Mouse (Mus musculus) gastrocnemius, adult 2 months (tissue): ENCODE data around the gene Csnk2a2. TPM values are rescaled to one million over a fixed set of nuclear protein-coding genes. Genes with fewer than 3 reads are reported as not detected.

Experiments
- DNase-seq: peaks from one replicate; pipeline ENCODE4 v3.0.0; 2022
- H3K27ac ChIP-seq: fragments of 200-600 bp; 2 replicates; pipeline ENCODE4 v1.8.1; 2022; ENCODE audit warnings: mild to moderate bottlenecking
- H3K4me3 ChIP-seq: fragments of 200-600 bp; 2 replicates; pipeline ENCODE4 v1.8.1; 2022; ENCODE audit warnings: mild to moderate bottlenecking, moderate library complexity
- CTCF ChIP-seq: fragments of 200-600 bp; IDR thresholded peaks from 2 replicates; pipeline ENCODE4 v1.8.1; 2022; ENCODE audit warnings: antibody characterized with exemption, mild to moderate bottlenecking, moderate library complexity
- intact Hi-C: fragments of 180-260 bp; cut with DNase I; formaldehyde crosslinking; loops from one replicate; pipeline ENCODE4 v1.15.1; 2025
- total RNA-seq, 2 experiments: library from RNA; stranded (reverse); gene quantifications; 2 replicates each; pipeline ENCODE4 v1.2.3; 2021

The Csnk2a2 gene
- total RNA-seq, 2 experiments from 2014 or later: 23.1 to 23.7 TPM

DNA sequence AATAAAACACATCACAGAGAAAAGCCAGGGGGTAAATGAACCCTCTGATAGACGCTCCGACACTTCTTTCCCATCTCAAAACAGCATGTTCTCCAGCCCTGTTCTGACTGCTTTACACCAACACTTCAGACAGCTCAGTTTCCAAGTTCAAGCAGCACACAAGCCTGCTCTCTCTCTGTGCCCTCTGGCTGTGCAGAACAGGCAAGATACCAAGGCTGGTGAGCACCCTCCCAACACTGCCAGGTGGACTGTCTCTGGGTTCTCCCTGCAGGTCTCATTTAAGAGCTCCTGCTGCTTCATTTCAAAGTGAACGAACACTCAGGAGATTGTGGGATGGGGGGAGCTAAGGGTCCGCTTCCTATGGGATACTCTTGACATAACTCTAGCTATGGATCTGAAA, 56.7 kb downstream of the Csnk2a2 start:
- Histone ChIP-seq H3K4me3 (peak overlapping the region; percentile 99), H3K27ac (peak overlapping the region; percentile 96; the same call in 1 of the 2 replicates)
- DNase-seq: no peak
- TF ChIP-seq CTCF: no peak
- intact Hi-C loops: loop anchor here (2.0 to 10.0 kb wide), 3 partner anchors 50 to 188 kb away; partner anchors contain the start of genes Usb1 and Zfp319

DNA sequence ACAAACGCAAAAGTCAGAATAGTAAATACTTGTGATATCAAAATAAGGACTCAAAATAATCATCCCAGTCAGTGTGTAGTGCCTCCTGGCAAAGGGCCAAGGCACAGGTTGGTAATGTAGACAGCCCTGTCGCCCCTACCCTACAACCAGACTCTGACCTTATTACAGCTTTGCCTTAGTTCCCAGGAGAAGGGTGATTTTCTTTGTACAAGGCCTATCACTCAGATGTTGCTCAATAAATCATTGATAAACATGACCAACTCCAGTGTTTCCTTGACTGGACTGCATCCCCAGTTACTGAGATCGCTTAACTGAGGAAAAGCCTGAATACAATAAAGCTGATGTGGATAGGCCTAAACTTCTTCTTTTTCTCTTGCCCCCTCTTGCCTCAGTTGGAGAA, 57.4 kb downstream of the Csnk2a2 start:
- intact Hi-C loops: loop anchor here (2.0 to 10.0 kb wide), 3 partner anchors 50 to 188 kb away; partner anchors contain the start of genes Usb1 and Zfp319
- Histone ChIP-seq H3K4me3 (no peak overlapping the region), H3K27ac (0 out of 2 replicates have a peak overlapping the region, but pooled peaks have one; percentile 12)
- no peak for TF ChIP-seq CTCF
- no peak for DNase-seq

GRCm38 (mm10) chr8:95429945-95430344, 59.9 kb downstream of the Csnk2a2 start:
- peak; percentile 69 for DNase-seq
- intact Hi-C loops: loop anchor here (2.0 to 10.0 kb wide), 3 partner anchors 83 to 185 kb away; partner anchors contain the start of genes Usb1 and Zfp319
- peak; percentile 66 for TF ChIP-seq CTCF
- peak overlapping the region; percentile 82 for H3K27ac ChIP-seq
- H3K4me3 ChIP-seq: peak overlapping the region; percentile 59

DNA sequence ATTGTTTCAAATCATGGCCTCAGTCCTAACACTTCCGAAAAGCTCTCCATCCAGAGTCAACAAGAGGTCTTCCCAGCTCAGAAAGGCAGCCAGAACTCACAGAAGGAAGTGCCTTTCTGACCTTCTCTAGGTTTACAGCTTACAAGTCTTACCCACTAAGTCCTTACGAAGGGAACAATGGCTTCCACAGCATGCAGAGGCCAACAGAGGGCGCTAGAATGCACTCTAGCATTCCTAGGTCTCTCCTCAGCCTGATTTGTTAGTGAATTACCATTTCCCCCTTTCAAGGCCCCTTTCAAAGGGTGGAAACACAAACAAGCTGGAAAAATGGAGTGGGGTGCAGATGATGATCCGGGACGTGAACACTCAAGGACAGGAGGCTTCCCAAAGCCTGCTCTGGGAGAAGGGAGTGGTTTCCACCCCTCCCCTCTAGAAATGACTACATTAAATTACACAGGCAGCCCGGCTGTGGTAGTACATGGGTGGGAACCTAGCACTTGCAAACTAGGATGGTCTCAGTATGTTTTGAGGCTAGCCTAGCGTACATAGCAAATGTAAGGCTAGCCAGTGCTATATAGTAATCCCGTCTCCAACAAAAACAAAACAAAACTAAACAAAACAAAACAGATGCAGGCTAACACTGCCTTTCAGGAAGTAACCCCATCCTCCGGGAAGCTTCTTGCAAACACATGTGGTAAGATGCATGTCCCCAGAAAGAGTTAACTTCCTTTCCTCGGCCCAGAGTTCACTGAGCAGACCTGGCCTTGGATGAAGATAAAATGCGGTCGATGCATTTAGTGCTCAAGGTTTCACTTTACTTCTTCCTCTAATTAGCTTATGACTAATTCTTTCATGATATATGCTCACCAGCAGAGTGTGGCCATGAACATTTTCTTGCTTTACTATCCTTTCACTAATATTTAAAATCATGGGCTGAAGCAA, 62.0 kb downstream of the Csnk2a2 start:
- peak; percentile 85 for TF ChIP-seq CTCF
- intact Hi-C loops: no loop called here

GRCm38 (mm10) chr8:95426781-95427281, 63.0 kb downstream of the Csnk2a2 start:
- intact Hi-C loops: no loop called here
- peak overlapping the region; percentile 77 for H3K27ac ChIP-seq
- DNase-seq: no peak
- no peak overlapping the region for H3K4me3 ChIP-seq
- no peak for TF ChIP-seq CTCF

More for the DNA sequence above, 62.0 kb downstream of the Csnk2a2 start:
- Histone ChIP-seq H3K27ac (peak overlapping the region; percentile 77), H3K4me3 (peak overlapping the region; percentile 53)
- peak; percentile 60 for DNase-seq

GRCm38 (mm10) chr8:95424682-95425081, 65.2 kb downstream of the Csnk2a2 start:
- intact Hi-C loops: no loop called here
- no peak overlapping the region for H3K4me3 ChIP-seq
- TF ChIP-seq CTCF: no peak
- H3K27ac ChIP-seq: no peak overlapping the region
- no peak for DNase-seq

DNA sequence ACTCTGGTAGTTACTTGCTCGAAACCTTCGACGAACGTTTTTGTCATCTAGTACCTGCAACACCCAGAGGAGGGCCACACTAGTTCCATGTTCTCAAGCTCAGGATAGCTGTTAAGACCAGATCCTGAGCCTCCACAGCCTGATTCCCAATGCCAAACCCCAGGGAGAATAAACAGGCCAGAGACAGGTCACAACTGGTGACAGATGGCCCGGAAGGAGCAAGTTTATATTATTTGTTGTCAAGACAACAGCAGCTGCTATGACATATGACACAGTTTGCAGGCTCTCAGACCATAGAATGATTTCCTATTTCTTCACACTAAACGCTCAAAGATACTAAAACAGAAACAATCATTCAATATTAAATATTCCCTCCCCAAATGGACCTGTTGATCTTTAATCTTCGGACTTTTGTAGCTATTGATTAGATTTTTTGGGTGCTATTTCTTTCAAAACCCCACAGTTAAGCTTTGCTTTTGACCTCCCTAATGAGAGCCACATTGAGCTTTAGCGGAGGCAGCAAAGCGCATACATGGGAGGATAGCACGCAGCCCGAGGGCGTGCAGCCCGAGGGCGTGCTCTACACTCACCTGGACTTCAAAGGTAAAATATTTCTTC, 67.5 kb downstream of the Csnk2a2 start:
- Histone ChIP-seq H3K4me3 (no peak overlapping the region), H3K27ac (no peak overlapping the region)
- DNase-seq: no peak
- TF ChIP-seq CTCF: no peak
- intact Hi-C loops: no loop called here

GRCm38 (mm10) chr8:95411309-95411972, 78.4 kb downstream of the Csnk2a2 start:
- no peak for DNase-seq
- intact Hi-C loops: no loop called here
- no peak overlapping the region for H3K4me3 ChIP-seq
- TF ChIP-seq CTCF: no peak
- H3K27ac ChIP-seq: no peak overlapping the region; the same call in 1 of the 2 replicates

DNA sequence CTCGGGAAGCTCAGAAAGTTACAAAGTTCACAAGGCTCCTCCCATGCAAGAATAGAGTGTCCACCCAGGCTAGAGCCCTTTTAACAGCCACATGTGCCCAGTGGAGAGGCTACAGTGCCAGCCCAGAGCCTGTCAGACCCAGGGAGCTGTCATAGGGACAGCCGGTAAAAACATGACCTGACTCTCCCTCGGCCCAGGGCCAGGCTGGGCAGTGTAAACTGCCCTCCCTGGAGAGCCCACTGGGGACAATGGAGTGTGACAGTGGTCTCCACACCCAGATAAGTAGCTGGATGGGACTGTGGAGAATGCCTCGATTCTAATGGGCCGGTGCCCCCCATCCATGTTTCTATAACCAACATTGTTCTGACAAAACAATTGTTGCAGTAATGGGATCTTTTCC, 80.3 kb downstream of the Csnk2a2 start:
- peak; percentile 37 for DNase-seq
- no peak overlapping the region for H3K4me3 ChIP-seq
- no peak for TF ChIP-seq CTCF
- H3K27ac ChIP-seq: peak overlapping the region; percentile 9; the same call in 1 of the 2 replicates
- intact Hi-C loops: no loop called here

DNA sequence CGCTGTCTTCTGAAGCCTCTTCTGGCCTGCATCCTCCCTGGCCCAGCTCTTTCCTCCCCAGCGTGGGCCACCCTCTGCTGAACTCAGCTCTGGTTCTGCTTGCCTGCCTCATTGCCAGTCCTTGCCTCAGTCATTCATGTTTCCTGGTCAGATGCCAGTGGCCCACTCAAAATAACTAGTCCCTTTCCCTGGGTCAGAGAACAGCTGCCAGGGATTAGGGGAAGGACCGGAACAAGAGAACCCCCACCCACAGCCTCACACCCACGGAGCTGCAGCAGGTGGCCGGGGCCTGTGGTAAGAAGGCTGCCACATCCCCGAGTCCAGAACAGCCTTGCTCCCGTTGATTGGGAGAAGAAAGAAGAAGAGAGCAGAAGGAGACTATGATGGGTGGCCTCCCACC, 88.7 kb downstream of the Csnk2a2 start:
- Histone ChIP-seq H3K4me3 (no peak overlapping the region), H3K27ac (no peak overlapping the region)
- no peak for TF ChIP-seq CTCF
- intact Hi-C loops: no loop called here
- DNase-seq: no peak

DNA sequence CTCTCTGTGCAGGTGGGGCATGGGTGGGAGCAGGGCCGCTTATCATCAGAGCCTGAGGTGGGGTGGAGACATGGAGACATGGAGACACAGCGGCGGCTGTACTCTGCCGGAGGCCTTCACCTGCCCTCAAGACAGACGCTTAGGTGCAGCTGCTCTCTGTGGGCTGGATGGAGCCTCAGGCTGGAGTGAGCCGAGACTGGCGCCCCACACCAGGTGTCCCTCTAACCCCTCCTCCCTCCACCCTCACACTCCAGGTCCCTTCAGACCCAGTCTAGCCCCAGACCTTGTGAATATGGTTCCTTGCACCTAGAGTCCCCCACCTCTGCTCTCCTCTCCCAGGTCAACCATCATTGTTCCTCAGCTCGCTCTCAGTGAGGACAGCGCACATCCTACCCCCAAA, 90.7 kb downstream of the Csnk2a2 start:
- Histone ChIP-seq H3K4me3 (no peak overlapping the region), H3K27ac (no peak overlapping the region)
- DNase-seq: no peak
- no peak for TF ChIP-seq CTCF
- intact Hi-C loops: no loop called here

DNA sequence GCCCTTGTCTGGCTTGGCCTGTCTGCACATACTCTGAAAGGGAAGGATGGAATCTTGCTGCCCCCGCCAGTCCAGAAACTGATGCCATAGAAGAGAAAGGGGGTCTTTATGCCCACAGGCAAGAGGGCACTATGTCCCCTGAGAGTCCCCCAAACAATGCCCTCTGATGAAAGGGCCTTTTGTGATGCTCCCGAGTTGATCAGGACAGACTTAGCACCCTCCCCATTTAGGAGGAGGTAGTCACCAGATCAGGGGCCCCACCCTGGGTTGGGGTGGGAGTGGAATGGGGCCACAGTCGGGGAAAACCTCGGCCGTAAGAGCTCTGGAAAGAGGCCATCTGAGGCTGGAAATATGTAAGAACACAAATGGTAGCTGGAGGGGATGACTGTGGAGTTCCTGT, 92.6 kb downstream of the Csnk2a2 start:
- TF ChIP-seq CTCF: no peak
- DNase-seq: no peak
- Histone ChIP-seq H3K27ac (peak overlapping the region; percentile 61), H3K4me3 (no peak overlapping the region)
- intact Hi-C loops: no loop called here
